Mouse (Mus musculus) limb, embryonic 14.5 days (tissue): ENCODE measurements around the gene Sel1l. TPM values are rescaled to one million over a fixed set of nuclear protein-coding genes. Genes with fewer than 3 reads are reported as not detected.

Source experiments
- ATAC-seq: fragments of 200-750 bp; cut with Nextera tagmentation; 2 replicates; pipeline ENCODE4 v1.8.0; 2017; ENCODE audit warnings: low read depth, moderate number of reproducible peaks, moderate TSS enrichment; ENCODE audit not compliant: low FRiP score
- DNase-seq: peaks from one replicate; pipeline ENCODE4 v3.0.0-alpha.2; 2015; ENCODE audit warnings: low spot score
- H3K27ac ChIP-seq: fragments of 300-500 bp; sonication (generic); replicated peaks from 2 replicates; pipeline ENCODE4 v1.5.1; 2014; ENCODE audit warnings: low read depth, mild to moderate bottlenecking, low read length, moderate library complexity, mixed read lengths
- H3K27me3 ChIP-seq: fragments of 300-500 bp; sonication (generic); 2 replicates; pipeline ENCODE4 v1.6.1; 2014; ENCODE audit warnings: low read length, mixed read lengths; ENCODE audit not compliant: control insufficient read depth, insufficient read depth
- H3K36me3 ChIP-seq: fragments of 300-500 bp; sonication (generic); 2 replicates; pipeline ENCODE4 v1.6.1; 2014; ENCODE audit warnings: mild to moderate bottlenecking, low read length, moderate library complexity, mixed read lengths; ENCODE audit not compliant: control insufficient read depth, insufficient read depth
- H3K4me1 ChIP-seq: fragments of 300-500 bp; sonication (generic); 2 replicates; pipeline ENCODE4 v1.6.1; 2014; ENCODE audit warnings: antibody characterized with exemption, low read length, mixed read lengths; ENCODE audit not compliant: control insufficient read depth, insufficient read depth
- H3K4me2 ChIP-seq: fragments of 300-500 bp; sonication (generic); replicated peaks from 2 replicates; pipeline ENCODE4 v1.6.1; 2014; ENCODE audit warnings: low read depth, mild to moderate bottlenecking, low read length, moderate library complexity; ENCODE audit not compliant: severe bottlenecking
- H3K4me3 ChIP-seq: fragments of 300-500 bp; sonication (generic); replicated peaks from 2 replicates; pipeline ENCODE4 v1.5.1; 2014; ENCODE audit warnings: low read length
- H3K9ac ChIP-seq: fragments of 300-500 bp; sonication (generic); 2 replicates; pipeline ENCODE4 v1.6.1; 2014; ENCODE audit warnings: mild to moderate bottlenecking, low read depth, low read length, moderate library complexity; ENCODE audit not compliant: severe bottlenecking
- H3K9me3 ChIP-seq: fragments of 300-500 bp; sonication (generic); 2 replicates; pipeline ENCODE4 v1.6.1; 2016; ENCODE audit warnings: low read length; ENCODE audit not compliant: control insufficient read depth
- POLR2A ChIP-seq: fragments of 200-500 bp; IDR thresholded peaks from 2 replicates; pipeline ENCODE4 v1.8.0; 2012; ENCODE audit warnings: inconsistent platforms, mild to moderate bottlenecking, moderate library complexity, borderline replicate concordance; ENCODE audit not compliant: insufficient read depth, insufficient read length; ENCODE audit errors: extremely low read depth
- WGBS: fragments of 180-500 bp; shearing (Covaris S2); extraction: QIAGEN DNeasy Blood & Tissue Kit; methylation state at CpG from one replicate; pipeline ENCODE4 v1.1.7; 2014; 5-methylcytosine and 5-hydroxymethylcytosine counted together
- polyA plus RNA-seq, 2 experiments: library from polyadenylated mRNA; depleted of rRNA in 1 of 2; stranded (reverse) in 1 of 2; unstranded in 1 of 2; fragments of >200 nt; fragmentation: Nextera tagmentation in 1 of 2; extraction: Ambion mirVana in 1 of 2; gene quantifications; 2 replicates each; pipeline versions ENCODE4 v1.2.1 to v1.2.3; 2012 to 2014

Sel1l gene
- polyA plus RNA-seq, 2 experiments = 50.6 to 81.0 TPM

DNA sequence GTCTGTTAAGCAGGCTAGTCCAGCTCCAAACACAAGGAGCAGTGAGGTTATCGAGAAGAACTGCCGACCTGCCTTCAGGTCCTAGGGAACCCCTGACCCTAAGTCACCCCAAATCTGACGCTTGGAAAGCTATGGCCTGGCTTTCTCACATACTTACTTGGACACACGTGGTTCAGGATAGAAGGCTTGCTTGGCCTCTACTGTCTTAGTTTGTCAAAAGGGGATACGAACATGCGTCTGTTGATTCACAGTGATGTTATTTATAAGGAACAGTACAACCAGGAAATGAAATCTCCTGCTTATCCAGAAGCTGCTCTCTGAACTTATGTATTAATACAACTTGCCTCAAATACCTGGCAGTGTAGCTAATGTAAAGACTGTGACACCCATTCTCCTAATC is 2.9 kb downstream of the Sel1l start:
- TF ChIP-seq POLR2A = no peak
- no peak overlapping the region for H3K4me2 ChIP-seq
- H3K27me3 ChIP-seq = no peaks in the 10 kb centered on the region
- H3K36me3 ChIP-seq = peaks cover 17% of the 10 kb centered on the region
- H3K9me3 ChIP-seq = no peaks in the 10 kb centered on the region
- H3K27ac ChIP-seq = no peak overlapping the region
- H3K4me3 ChIP-seq = no peak overlapping the region
- no peak for DNase-seq
- WGBS = 89% methylated on average over 6 of the region's 6 CpGs
- ATAC-seq = no peak
- no peaks in the 10 kb centered on the region for H3K4me1 ChIP-seq
- no peak overlapping the region for H3K9ac ChIP-seq

- Histone ChIP-seq H3K36me3 (peaks cover 24% of the 10 kb centered on the region), H3K4me2 (no peak overlapping the region), H3K4me3 (no peak overlapping the region), H3K27me3 (no peaks in the 10 kb centered on the region), H3K27ac (no peak overlapping the region), H3K9me3 (no peaks in the 10 kb centered on the region), H3K4me1 (no peaks in the 10 kb centered on the region), H3K9ac (no peak overlapping the region)
- DNase-seq (no peak), ATAC-seq (no peak)
- whole genome bisulfite sequencing = 93% methylated on average over 9 of the region's 9 CpGs
- TF ChIP-seq POLR2A = no peak
These were observed 3.6 kb downstream of the Sel1l start for GRCm38 (mm10) chr12:91845393-91845792.

GRCm38 (mm10) chr12:91844542-91844941 is 4.4 kb downstream of the Sel1l start:
- DNase-seq (no peak), ATAC-seq (no peak)
- Histone ChIP-seq H3K4me1 (no peaks in the 10 kb centered on the region), H3K4me3 (no peak overlapping the region), H3K36me3 (peaks cover 29% of the 10 kb centered on the region), H3K27me3 (no peaks in the 10 kb centered on the region), H3K9ac (no peak overlapping the region), H3K27ac (no peak overlapping the region), H3K9me3 (no peaks in the 10 kb centered on the region), H3K4me2 (no peak overlapping the region)
- 65% methylated on average over 4 of the region's 4 CpGs for WGBS
- no peak for TF ChIP-seq POLR2A

DNA sequence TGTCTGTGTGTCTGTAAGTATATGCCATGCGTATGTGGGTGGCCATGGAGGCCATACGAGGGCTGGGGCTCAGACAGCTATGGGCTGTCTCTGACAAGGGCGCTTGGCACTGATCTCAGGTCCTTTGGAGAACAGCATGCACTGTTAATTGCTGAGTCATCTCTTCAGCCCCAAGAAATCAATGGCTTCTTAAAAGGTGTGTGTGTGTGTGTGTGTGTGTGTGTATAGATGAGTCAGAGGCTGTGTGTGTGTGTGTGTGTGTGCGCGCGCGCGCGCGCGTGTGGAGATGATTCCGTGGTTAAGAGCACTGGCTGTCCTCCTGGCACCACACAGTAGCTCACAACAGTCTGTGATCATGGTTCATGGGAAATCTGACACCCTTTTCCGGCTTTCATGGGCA is 5.1 kb downstream of the Sel1l start:
- no peak for ATAC-seq
- Histone ChIP-seq H3K9me3 (no peaks in the 10 kb centered on the region), H3K4me3 (no peak overlapping the region), H3K4me1 (no peaks in the 10 kb centered on the region), H3K4me2 (no peak overlapping the region), H3K9ac (no peak overlapping the region), H3K36me3 (peaks cover 36% of the 10 kb centered on the region), H3K27ac (no peak overlapping the region), H3K27me3 (no peaks in the 10 kb centered on the region)
- no peak for TF ChIP-seq POLR2A
- no peak for DNase-seq
- WGBS = 92% methylated on average over 13 of the region's 13 CpGs

- H3K4me3 ChIP-seq = no peak overlapping the region
- no peak for TF ChIP-seq POLR2A
- H3K4me2 ChIP-seq = no peak overlapping the region
- no peaks in the 10 kb centered on the region for H3K4me1 ChIP-seq
- DNase-seq = no peak
- no peak for ATAC-seq
- H3K9ac ChIP-seq = no peak overlapping the region
- no peak overlapping the region for H3K27ac ChIP-seq
- no peaks in the 10 kb centered on the region for H3K27me3 ChIP-seq
- 93% methylated on average over 6 of the region's 6 CpGs for WGBS
- H3K9me3 ChIP-seq = no peaks in the 10 kb centered on the region
- peaks cover 56% of the 10 kb centered on the region for H3K36me3 ChIP-seq
These were observed 7.2 kb downstream of the Sel1l start for GRCm38 (mm10) chr12:91841714-91842113.

GRCm38 (mm10) chr12:91838261-91838660 is 10.7 kb downstream of the Sel1l start:
- no peaks in the 10 kb centered on the region for H3K27me3 ChIP-seq
- WGBS = 67% methylated on average over 7 of the region's 7 CpGs
- no peak overlapping the region for H3K4me3 ChIP-seq
- no peak overlapping the region for H3K27ac ChIP-seq
- H3K4me2 ChIP-seq = no peak overlapping the region
- no peak for ATAC-seq
- DNase-seq = no peak
- no peaks in the 10 kb centered on the region for H3K4me1 ChIP-seq
- no peak overlapping the region for H3K9ac ChIP-seq
- H3K9me3 ChIP-seq = no peaks in the 10 kb centered on the region
- peaks cover 84% of the 10 kb centered on the region for H3K36me3 ChIP-seq
- no peak for TF ChIP-seq POLR2A
